Comparison of ENCODE assay signal across 22 mouse cellular contexts in genomic region chr15:50472626-50473025, GRCm38 (mm10).
DNase-seq lines count a peak whose midpoint lies in the region; ATAC-seq and TF ChIP-seq lines count a peak whose summit lies in the region.
"Had no signal": no experiment of that assay in that cellular context is flagged by ENCODE, and none has a peak within 500 bp of the region (broad histone marks: within the 10 kb centered on the region; RNA-seq: fewer than 3 reads in every experiment).

No protein-coding gene starts in this region.

- no peak for TF ChIP-seq RAD21 in MEL (IDR thresholded peaks at IDR 0.05; ENCODE audit: low read depth, low read length)

- H3K4me1 ChIP-seq in MEL (ENCODE audit: control insufficient read depth in 1 of 2, insufficient read depth in 2 of 2, low read length in 2 of 2): no peaks in the 10 kb centered on the region
- no peaks in the 10 kb centered on the region for H3K4me1 ChIP-seq in stomach, postnatal 0 days (replicated peaks; ENCODE audit: control insufficient read depth, insufficient read depth)
- no peaks in the 10 kb centered on the region for H3K4me1 ChIP-seq in hindbrain, embryonic 13.5 days (replicated peaks)

- no peaks in the 10 kb centered on the region for H3K36me3 ChIP-seq in MEL (ENCODE audit: control insufficient read depth in 1 of 2, insufficient read depth in 2 of 2, low read length in 2 of 2)
- no peaks in the 10 kb centered on the region for H3K36me3 ChIP-seq in stomach, postnatal 0 days (ENCODE audit: control insufficient read depth, insufficient read depth, low read length)
- no peaks in the 10 kb centered on the region for H3K36me3 ChIP-seq in hindbrain, embryonic 13.5 days
- H3K36me3 ChIP-seq: G1E had no signal

- no peak for TF ChIP-seq CTCF in MEL (IDR thresholded peaks at IDR 0.05 in 2 of 3, conservative IDR thresholded peaks at IDR 0.05 in 1 of 3; ENCODE audit: control insufficient read depth in 1 of 3, insufficient read depth in 1 of 3, low read depth in 2 of 3, low read length in 3 of 3, poor library complexity in 1 of 3, severe bottlenecking in 1 of 3)
- TF ChIP-seq CTCF in stomach, postnatal 0 days (IDR thresholded peaks at IDR 0.05; ENCODE audit: low read depth): no peak

- H3K4me3 ChIP-seq in MEL (ENCODE audit: control insufficient read depth in 1 of 2, insufficient read depth in 1 of 2, low read depth in 2 of 2, low read length in 2 of 2): no peak overlapping the region
- H3K4me3 ChIP-seq in stomach, postnatal 0 days (ENCODE audit: low read depth, low read length): no peak overlapping the region
- no peak overlapping the region for H3K4me3 ChIP-seq in hindbrain, embryonic 13.5 days

- no peak overlapping the region for H3K27ac ChIP-seq in MEL (ENCODE audit: control insufficient read depth, low read depth, low read length)
- no peak overlapping the region for H3K27ac ChIP-seq in stomach, postnatal 0 days (replicated peaks)
- H3K27ac ChIP-seq in hindbrain, embryonic 13.5 days: no peak overlapping the region

- no peak for TF ChIP-seq POLR2A in MEL (IDR thresholded peaks at IDR 0.05; ENCODE audit: control insufficient read depth in 1 of 2, insufficient read depth in 1 of 2, low read depth in 1 of 2, low read length in 2 of 2, poor library complexity in 1 of 2)

- H3K9ac ChIP-seq in MEL (ENCODE audit: control insufficient read depth, low read depth, low read length, poor library complexity, severe bottlenecking): no peak overlapping the region
- no peak overlapping the region for H3K9ac ChIP-seq in stomach, postnatal 0 days (ENCODE audit: low read length)
- no peak overlapping the region for H3K9ac ChIP-seq in hindbrain, embryonic 13.5 days

- DNase-seq in MEL (ENCODE audit: low read depth, low spot score): no peak
- DNase-seq in fat pad, adult 2 months (ENCODE audit: extremely low read depth, low read depth, low spot score): peak; percentile 81
- DNase-seq in gonadal fat pad, adult 2 months (ENCODE audit: low read depth): peak; percentile 68
- DNase-seq in thymus, adult 18-20 months: no peak
- no peak for DNase-seq in stomach, postnatal 0 days (ENCODE audit: low spot score)
- DNase-seq: adrenal gland, adult 2 months; adrenal gland, adult 8-10 months; adrenal gland, postnatal 10 days; adrenal gland, postnatal 14 days; adrenal gland, postnatal 25 days; adrenal gland, postnatal 36 days; B cell, adult 2 months; cerebellum, adult 11 months; cerebellum, adult 11-12 months; cerebellum, adult 18-20 months; cerebellum, adult 2 months had no signal

- H3K79me2 ChIP-seq in MEL (ENCODE audit: control insufficient read depth, insufficient read depth, low read length, poor library complexity): no peaks in the 10 kb centered on the region

- H3K4me2 ChIP-seq in stomach, postnatal 0 days (replicated peaks; ENCODE audit: low read depth): no peak overlapping the region
- H3K4me2 ChIP-seq in hindbrain, embryonic 13.5 days: no peak overlapping the region

- H3K27me3 ChIP-seq in MEL (ENCODE audit: control insufficient read depth in 1 of 2, insufficient read depth in 2 of 2, low read length in 2 of 2): no peaks in the 10 kb centered on the region
- H3K27me3 ChIP-seq in stomach, postnatal 0 days (ENCODE audit: control insufficient read depth, insufficient read depth, low read length): no peaks in the 10 kb centered on the region
- no peaks in the 10 kb centered on the region for H3K27me3 ChIP-seq in hindbrain, embryonic 13.5 days
- H3K27me3 ChIP-seq: CH12.LX, Patski had no signal

- no peaks in the 10 kb centered on the region for H3K9me3 ChIP-seq in MEL (replicated peaks; ENCODE audit: insufficient read depth, low read length)
- no peaks in the 10 kb centered on the region for H3K9me3 ChIP-seq in stomach, postnatal 0 days (ENCODE audit: control insufficient read depth, low read length)
- no peaks in the 10 kb centered on the region for H3K9me3 ChIP-seq in hindbrain, embryonic 13.5 days
- H3K9me3 ChIP-seq: G1E had no signal

- no peak for TF ChIP-seq EP300 in MEL (IDR thresholded peaks at IDR 0.05; ENCODE audit: low read depth in 1 of 2, low read length in 2 of 2)
- TF ChIP-seq EP300 in stomach, postnatal 0 days (optimal IDR thresholded peaks at IDR 0.05): no peak

- no peak for ATAC-seq in stomach, postnatal 0 days (ENCODE audit: low FRiP score, low TSS enrichment)
- no peak for ATAC-seq in hindbrain, embryonic 13.5 days (ENCODE audit: low FRiP score)
- ATAC-seq: activated CD4-positive, CD25-positive, alpha-beta regulatory T cell, adult 4 months; CD4-positive, CD25-positive, alpha-beta regulatory T cell, adult 4 months; Patski had no signal

TF ChIP-seq in MEL, 35 proteins besides CTCF, POLR2A, EP300 and RAD21:
- TF ChIP-seq E2F4 (IDR thresholded peaks at IDR 0.05; ENCODE audit: borderline replicate concordance, low read depth, low read length) (no peak), ZNF384 (IDR thresholded peaks at IDR 0.05; ENCODE audit: low read depth, low read length) (peak; percentile 57; the same call in 1 of the 2 replicates), KAT2A (conservative IDR thresholded peaks at IDR 0.05; ENCODE audit: low read depth, low read length) (no peak), MEF2A (IDR thresholded peaks at IDR 0.05; ENCODE audit: extremely low read depth, insufficient replicate concordance, low read depth, low read length, poor library complexity, severe bottlenecking) (no peak), ETS1 (IDR thresholded peaks at IDR 0.05; ENCODE audit: low read depth, low read length) (no peak), RCOR1 (IDR thresholded peaks at IDR 0.05; ENCODE audit: low read depth, low read length) (no peak)

Comparison
In these comparisons a context has a peak if more than half of its experiments do, and no peak if none do; other contexts are left out.
1. DNase-seq: peak in fat pad, adult 2 months (single experiment) and gonadal fat pad, adult 2 months (single experiment); none in MEL (single experiment), thymus, adult 18-20 months (0 of 2) and stomach, postnatal 0 days (single experiment).